Mouse (Mus musculus) bone marrow, adult 2 months (tissue): ENCODE measurements around the gene Gpld1. TPM values are rescaled to one million over a fixed set of nuclear protein-coding genes. Genes with fewer than 3 reads are reported as not detected.
"Not testable (repeated sequence)": the region's sequence is repeated elsewhere in the genome, so short reads cannot be mapped to it uniquely, and the experiment has no call there.

ENCODE experiments used
- H3K27ac ChIP-seq: fragments of 200-500 bp; 2 replicates; pipeline ENCODE4 v1.5.1; 2012; ENCODE audit warnings: low read depth, mild to moderate bottlenecking, control low read depth, inconsistent platforms, low read length; ENCODE audit not compliant: control insufficient read depth, poor library complexity, insufficient read depth
- H3K4me1 ChIP-seq: fragments of 200-500 bp; 2 replicates; pipeline ENCODE4 v1.6.1; 2011; ENCODE audit warnings: low read length; ENCODE audit not compliant: control insufficient read depth, insufficient read depth
- H3K4me3 ChIP-seq: fragments of 200-500 bp; replicated peaks from 2 replicates; pipeline ENCODE3; 2011; ENCODE audit warnings: mild to moderate bottlenecking, low read depth, low read length, control low read depth; ENCODE audit not compliant: control insufficient read depth
- CTCF ChIP-seq: fragments of 200-500 bp; IDR thresholded peaks from 2 replicates; pipeline ENCODE4 v1.5.1; 2011; ENCODE audit warnings: low read length, control low read depth; ENCODE audit not compliant: control insufficient read depth, insufficient read depth
- POLR2A ChIP-seq: fragments of 200-500 bp; IDR thresholded peaks from 2 replicates; pipeline ENCODE4 v1.6.1; 2011; ENCODE audit warnings: low read depth, mild to moderate bottlenecking, control low read depth, low read length, borderline replicate concordance; ENCODE audit not compliant: control insufficient read depth
- WGBS: fragments of 180-500 bp; shearing (Covaris S2); methylation state at CpG from one replicate; pipeline ENCODE4 v1.1.7; 2018; 5-methylcytosine and 5-hydroxymethylcytosine counted together
- polyA plus RNA-seq: library from polyadenylated mRNA; stranded (reverse); fragments of >200 nt; gene quantifications from 2 replicates; pipeline ENCODE4 v1.2.4, GENCODE M21; 2011; ENCODE audit warnings: low replicate concordance; ENCODE audit not compliant: missing spikeins, insufficient read depth, insufficient read length

The Gpld1 gene
- polyA plus RNA-seq, 1 experiment: 0.27 TPM

DNA sequence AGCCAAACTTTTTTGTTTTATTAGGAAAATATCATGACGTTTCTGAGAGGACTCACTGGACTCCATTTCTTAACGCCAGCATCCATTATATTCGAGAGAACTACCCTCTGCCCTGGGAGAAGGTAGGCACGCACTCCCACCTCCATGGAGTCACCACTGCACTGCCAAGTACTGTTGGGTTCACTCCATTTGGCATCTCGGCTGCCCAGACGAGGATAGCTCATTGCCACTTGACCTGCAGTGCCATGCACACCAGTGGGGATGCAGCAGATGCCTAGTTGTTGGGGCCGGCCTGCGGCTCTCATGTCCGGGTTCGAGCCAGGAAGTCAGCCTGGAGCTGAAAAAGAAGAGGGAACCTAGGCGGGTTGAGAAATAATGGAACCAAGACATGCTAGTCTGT is 12.1 kb downstream of the Gpld1 start:
- H3K27ac ChIP-seq: no peak overlapping the region
- TF ChIP-seq POLR2A: no peak
- no peaks in the 10 kb centered on the region for H3K4me1 ChIP-seq
- WGBS: 59% methylated on average over 11 of the region's 11 CpGs
- no peak overlapping the region for H3K4me3 ChIP-seq

- Histone ChIP-seq H3K27ac (no peak overlapping the region), H3K4me3 (no peak overlapping the region), H3K4me1 (peaks cover 1% of the 10 kb centered on the region; the same call in 1 of the 2 replicates)
- no peak for TF ChIP-seq POLR2A
- WGBS: 52% methylated on average over 10 of the region's 10 CpGs
Measured at GRCm38 (mm10) chr13:24955500-24955899, 12.5 kb downstream of the Gpld1 start.

DNA sequence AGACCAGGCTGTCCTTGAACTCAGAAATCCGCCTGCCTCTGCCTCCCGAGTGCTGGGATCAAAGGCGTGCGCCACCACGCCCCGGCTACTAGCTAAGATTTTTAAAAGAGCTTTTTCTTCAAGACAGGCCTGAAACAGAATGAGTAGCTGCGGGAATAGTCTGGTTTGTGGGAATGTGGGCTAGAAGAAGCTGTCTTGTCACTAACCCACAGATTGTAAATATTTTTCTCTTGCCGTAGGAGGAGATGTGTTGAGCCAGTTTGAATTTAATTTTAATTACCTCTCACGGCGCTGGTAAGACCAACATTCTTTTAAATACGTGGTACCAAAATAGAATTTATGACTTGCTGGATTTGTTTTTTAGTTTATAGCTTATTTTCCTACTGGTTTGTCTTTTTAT is 15.7 kb downstream of the Gpld1 start:
- TF ChIP-seq POLR2A (no peak), CTCF (no peak)
- WGBS: 86% methylated on average over 11 of the region's 11 CpGs
- Histone ChIP-seq H3K4me3 (no peak overlapping the region), H3K4me1 (peaks cover 1% of the 10 kb centered on the region), H3K27ac (no peak overlapping the region)

GRCm38 (mm10) chr13:24960084-24960483 is 17.1 kb downstream of the Gpld1 start:
- H3K27ac ChIP-seq: no peak overlapping the region
- 33% methylated on average over 3 of the region's 3 CpGs for WGBS
- H3K4me3 ChIP-seq: no peak overlapping the region

DNA sequence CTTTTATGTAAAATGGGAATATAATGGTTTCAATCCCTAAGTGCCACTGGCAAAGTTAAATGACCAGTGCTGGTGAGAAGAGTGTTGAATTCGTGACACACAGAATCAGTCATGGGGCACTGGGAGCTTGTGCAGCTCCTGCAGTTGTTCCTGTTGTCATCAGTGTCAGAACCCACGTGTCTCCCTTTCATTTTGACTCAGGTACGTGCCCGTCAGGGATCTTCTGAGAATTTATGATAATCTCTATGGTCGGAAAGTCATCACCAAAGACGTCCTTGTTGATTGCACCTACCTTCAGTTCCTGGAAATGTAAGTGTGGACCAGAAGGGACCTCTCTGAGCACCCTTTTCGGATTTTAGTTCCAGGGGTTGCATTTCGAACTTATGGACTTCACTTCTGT is 19.2 kb downstream of the Gpld1 start:
- Histone ChIP-seq H3K4me1 (peaks cover 1% of the 10 kb centered on the region), H3K27ac (no peak overlapping the region), H3K4me3 (no peak overlapping the region)
- TF ChIP-seq CTCF (no peak), POLR2A (no peak)
- 71% methylated on average over 8 of the region's 8 CpGs for WGBS

More at GRCm38 (mm10) chr13:24960084-24960483, 17.1 kb downstream of the Gpld1 start:
- peaks cover 1% of the 10 kb centered on the region for H3K4me1 ChIP-seq
- TF ChIP-seq POLR2A (no peak), CTCF (no peak)

DNA sequence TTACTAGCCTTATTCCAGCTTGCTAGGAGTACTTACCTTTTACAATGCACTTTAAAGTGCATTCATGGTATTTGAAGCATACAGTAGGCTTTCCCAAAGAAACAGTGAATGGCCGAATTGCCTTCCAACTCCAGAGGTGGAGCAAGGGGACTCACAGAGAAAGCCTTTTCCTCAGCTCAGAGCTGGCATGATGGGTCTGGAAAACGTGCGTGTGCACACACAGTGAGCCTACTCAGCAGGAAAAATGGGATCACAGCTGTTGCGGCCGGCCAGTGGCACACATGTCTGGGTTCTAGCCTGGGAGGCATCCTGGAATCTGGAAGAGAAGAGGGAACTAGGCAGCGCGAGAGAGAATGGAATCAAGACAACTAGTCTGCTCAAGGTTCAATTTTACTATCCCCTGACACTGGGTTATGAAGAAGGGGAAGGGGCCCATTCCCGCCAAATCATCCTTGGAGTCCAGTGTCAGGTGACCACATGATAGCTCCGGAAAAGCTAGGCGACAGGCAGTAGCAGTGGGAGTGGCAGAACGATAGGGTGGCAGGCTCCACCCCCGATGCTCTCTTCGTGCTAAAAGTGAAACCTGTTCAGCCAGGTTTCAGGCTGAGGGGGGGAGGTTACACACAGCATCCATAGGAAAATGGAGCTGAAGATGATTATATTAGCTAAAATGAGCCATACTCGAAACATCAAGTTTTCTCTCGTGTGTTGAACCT is 22.3 kb downstream of the Gpld1 start:
- peak overlapping the region; percentile 65 for H3K4me3 ChIP-seq
- H3K27ac ChIP-seq: no peak overlapping the region
- TF ChIP-seq CTCF (no peak), POLR2A (no peak)
- no peaks in the 10 kb centered on the region; the same call in none of the 2 replicates for H3K4me1 ChIP-seq
- WGBS: 10% methylated on average over 15 of the region's 15 CpGs

DNA sequence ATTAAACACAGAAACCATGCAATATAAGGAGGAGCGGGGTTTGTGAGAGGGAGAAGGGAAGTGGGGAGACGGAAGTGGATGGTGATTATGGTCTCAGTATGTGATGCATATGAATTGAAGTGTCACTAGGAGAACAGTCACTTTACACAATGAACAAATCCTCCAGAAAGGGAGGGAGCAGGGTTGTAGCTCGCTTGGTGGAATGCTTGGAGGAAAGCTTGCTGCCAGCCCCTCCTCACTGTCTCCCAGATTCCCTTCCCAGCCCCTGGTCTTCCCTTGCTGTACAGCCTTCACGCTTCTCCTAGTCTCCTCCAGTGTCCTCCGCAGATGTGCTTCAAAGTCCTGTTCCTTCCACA is 22.9 kb downstream of the Gpld1 start:
- 32% methylated on average over 5 of the region's 5 CpGs for WGBS
- TF ChIP-seq CTCF: no peak
- TF ChIP-seq POLR2A: no peak
- H3K4me1 ChIP-seq: no peaks in the 10 kb centered on the region; the same call in 1 of the 2 replicates

DNA sequence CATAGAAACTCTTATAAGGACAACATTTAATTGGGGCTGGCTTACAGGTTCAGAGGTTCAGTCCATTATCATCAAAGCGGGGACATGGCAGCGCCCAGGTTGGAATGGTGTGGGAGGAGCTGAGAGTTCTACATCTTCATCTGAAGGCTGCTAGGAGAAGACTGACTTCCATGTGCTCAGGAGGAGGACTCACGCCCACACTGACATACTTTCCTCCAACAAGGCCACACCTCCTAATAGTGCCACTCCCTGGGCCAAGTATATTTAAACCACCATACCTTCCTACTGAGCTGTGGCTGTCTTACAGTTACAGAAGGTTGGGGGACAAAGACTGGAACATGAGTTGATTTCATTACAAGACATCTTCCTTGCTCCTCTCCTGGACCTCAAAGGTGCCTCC is 28.8 kb downstream of the Gpld1 start:
- not testable (repeated sequence) for H3K4me3 ChIP-seq, H3K27ac ChIP-seq, H3K4me1 ChIP-seq
- WGBS: 68% methylated on average over 3 of the region's 3 CpGs

More for the DNA sequence above, 22.9 kb downstream of the Gpld1 start:
- H3K27ac ChIP-seq: no peak overlapping the region
- H3K4me3 ChIP-seq: peak overlapping the region; percentile 65

- peaks cover 3% of the 10 kb centered on the region; the same call in 1 of the 2 replicates for H3K4me1 ChIP-seq
- no peak overlapping the region for H3K27ac ChIP-seq
- H3K4me3 ChIP-seq: no peak overlapping the region
- WGBS: 78% methylated on average over 4 of the region's 4 CpGs
- TF ChIP-seq CTCF (no peak), POLR2A (no peak)
Measured at GRCm38 (mm10) chr13:24976384-24976783, 33.4 kb downstream of the Gpld1 start.
